Mouse (Mus musculus): ENCODE results near the gene Gpsm3. TPM values are rescaled to one million over a fixed set of nuclear protein-coding genes. Genes with fewer than 3 reads are reported as not detected.
A peak's percentile ranks its signal among the peaks of the same experiment; 100 is the strongest.

Gpsm3 gene
- polyA plus RNA-seq, 1 experiment: 35.6 TPM

- Histone ChIP-seq H3K4me1 (ENCODE audit: control insufficient read depth, insufficient read depth, low read length) (peaks cover 12% of the 10 kb centered on the region), H3K4me3 (replicated peaks; ENCODE audit: extremely low read depth, low read depth, low read length) (peak overlapping the region; percentile 96)
- WGBS: under 1% methylated on average over 30 of the region's 30 CpGs
- DNase-seq: peak; percentile 97
- TF ChIP-seq CTCF (IDR thresholded peaks at IDR 0.05; ENCODE audit: insufficient read depth, low read length): no peak
- TF ChIP-seq POLR2A (IDR thresholded peaks at IDR 0.05; ENCODE audit: borderline replicate concordance, extremely low read depth, low read depth, low read length): peak; percentile 88
These were observed 16.0 kb downstream of the Gpsm3 start for GRCm38 (mm10) chr17:34605609-34606008.

- WGBS: 10% methylated on average over 32 of the region's 32 CpGs
- DNase-seq: no peak
- TF ChIP-seq POLR2A (IDR thresholded peaks at IDR 0.05; ENCODE audit: borderline replicate concordance, extremely low read depth, low read depth, low read length): no peak
- Histone ChIP-seq H3K4me3 (replicated peaks; ENCODE audit: extremely low read depth, low read depth, low read length) (peak overlapping the region; percentile 96), H3K4me1 (ENCODE audit: control insufficient read depth, insufficient read depth, low read length) (peaks cover 12% of the 10 kb centered on the region)
These were observed 16.8 kb downstream of the Gpsm3 start for GRCm38 (mm10) chr17:34606186-34607039.

- 71% methylated on average over 7 of the region's 7 CpGs for WGBS
- TF ChIP-seq POLR2A (IDR thresholded peaks at IDR 0.05; ENCODE audit: borderline replicate concordance, extremely low read depth, low read depth, low read length) (no peak), CTCF (IDR thresholded peaks at IDR 0.05; ENCODE audit: insufficient read depth, low read length) (no peak)
- H3K4me1 ChIP-seq (ENCODE audit: control insufficient read depth, insufficient read depth, low read length): peaks cover 10% of the 10 kb centered on the region
- DNase-seq: no peak
- H3K4me3 ChIP-seq (replicated peaks; ENCODE audit: extremely low read depth, low read depth, low read length): no peak overlapping the region
These were observed 18.4 kb downstream of the Gpsm3 start for GRCm38 (mm10) chr17:34607997-34608396.

GRCm38 (mm10) chr17:34611050-34611449 lies 21.4 kb downstream of the Gpsm3 start:
- 90% methylated on average over 8 of the region's 8 CpGs for WGBS
- peaks cover 6% of the 10 kb centered on the region; the same call in 1 of the 2 replicates for H3K4me1 ChIP-seq (ENCODE audit: control insufficient read depth, insufficient read depth, low read length)
- no peak for TF ChIP-seq CTCF (IDR thresholded peaks at IDR 0.05; ENCODE audit: insufficient read depth, low read length)
- no peak for TF ChIP-seq POLR2A (IDR thresholded peaks at IDR 0.05; ENCODE audit: borderline replicate concordance, extremely low read depth, low read depth, low read length)
- no peak overlapping the region for H3K4me3 ChIP-seq (replicated peaks; ENCODE audit: extremely low read depth, low read depth, low read length)
- DNase-seq: no peak

- no peak for DNase-seq
- H3K4me3 ChIP-seq (replicated peaks; ENCODE audit: extremely low read depth, low read depth, low read length): no peak overlapping the region
- H3K4me1 ChIP-seq (ENCODE audit: control insufficient read depth, insufficient read depth, low read length): no peaks in the 10 kb centered on the region
- 75% methylated on average over 10 of the region's 11 CpGs for WGBS
- TF ChIP-seq CTCF (IDR thresholded peaks at IDR 0.05; ENCODE audit: insufficient read depth, low read length) (no peak), POLR2A (IDR thresholded peaks at IDR 0.05; ENCODE audit: borderline replicate concordance, extremely low read depth, low read depth, low read length) (no peak)
These were observed 23.5 kb downstream of the Gpsm3 start for GRCm38 (mm10) chr17:34613054-34613645.

- TF ChIP-seq POLR2A (IDR thresholded peaks at IDR 0.05; ENCODE audit: borderline replicate concordance, extremely low read depth, low read depth, low read length) (no peak), CTCF (IDR thresholded peaks at IDR 0.05; ENCODE audit: insufficient read depth, low read length) (no peak)
- no peak for DNase-seq
- WGBS: 94% methylated on average over 10 of the region's 10 CpGs
- H3K4me1 ChIP-seq (ENCODE audit: control insufficient read depth, insufficient read depth, low read length): no peaks in the 10 kb centered on the region
- H3K4me3 ChIP-seq (replicated peaks; ENCODE audit: extremely low read depth, low read depth, low read length): no peak overlapping the region
These were observed 24.2 kb downstream of the Gpsm3 start for GRCm38 (mm10) chr17:34613830-34614229.

GRCm38 (mm10) chr17:34615871-34616270 lies 26.3 kb downstream of the Gpsm3 start, which contains the start of gene Egfl8:
Egfl8 (minus strand) TSS chr17:34615971.
- TF ChIP-seq CTCF (IDR thresholded peaks at IDR 0.05; ENCODE audit: insufficient read depth, low read length) (no peak), POLR2A (IDR thresholded peaks at IDR 0.05; ENCODE audit: borderline replicate concordance, extremely low read depth, low read depth, low read length) (no peak)
- no peak within 1 kb of the TSS for H3K4me3 ChIP-seq (replicated peaks; ENCODE audit: extremely low read depth, low read depth, low read length)
- 64% methylated on average over 6 of the region's 6 CpGs for WGBS
- DNase-seq: no peak
- H3K4me1 ChIP-seq (ENCODE audit: control insufficient read depth, insufficient read depth, low read length): no peaks in the 10 kb centered on the region

- Histone ChIP-seq H3K4me3 (replicated peaks; ENCODE audit: extremely low read depth, low read depth, low read length) (no peak overlapping the region), H3K4me1 (ENCODE audit: control insufficient read depth, insufficient read depth, low read length) (no peaks in the 10 kb centered on the region)
- DNase-seq: peak; percentile 76
- TF ChIP-seq POLR2A (IDR thresholded peaks at IDR 0.05; ENCODE audit: borderline replicate concordance, extremely low read depth, low read depth, low read length) (no peak), CTCF (IDR thresholded peaks at IDR 0.05; ENCODE audit: insufficient read depth, low read length) (peak; percentile 86)
- 9% methylated on average over 6 of the region's 6 CpGs for WGBS
These were observed 29.4 kb downstream of the Gpsm3 start for GRCm38 (mm10) chr17:34618999-34619398.

GRCm38 (mm10) chr17:34621006-34621405 lies 31.4 kb downstream of the Gpsm3 start:
- Histone ChIP-seq H3K4me3 (replicated peaks; ENCODE audit: extremely low read depth, low read depth, low read length) (no peak overlapping the region), H3K4me1 (ENCODE audit: control insufficient read depth, insufficient read depth, low read length) (no peaks in the 10 kb centered on the region; the same call in 1 of the 2 replicates)
- 81% methylated on average over 8 of the region's 8 CpGs for WGBS
- TF ChIP-seq CTCF (IDR thresholded peaks at IDR 0.05; ENCODE audit: insufficient read depth, low read length): no peak
- TF ChIP-seq POLR2A (IDR thresholded peaks at IDR 0.05; ENCODE audit: borderline replicate concordance, extremely low read depth, low read depth, low read length): no peak
- no peak for DNase-seq

All from lung, adult 2 months (tissue).